Mouse (Mus musculus) CH12.LX (cell line): ENCODE measurements around the gene Trmt10c. TPM values are rescaled to one million over a fixed set of nuclear protein-coding genes. Genes with fewer than 3 reads are reported as not detected.
A peak's percentile ranks its signal among the peaks of the same experiment; 100 is the strongest.

ENCODE experiments used
- DNase-seq: peaks from one replicate; pipeline ENCODE4 v3.0.0-alpha.2; 2013; ENCODE audit errors: extremely low read depth
- H3K27ac ChIP-seq: 2 replicates; pipeline ENCODE4 v1.5.1; 2012; ENCODE audit warnings: low read depth, mild to moderate bottlenecking, control low read depth, moderate library complexity; ENCODE audit not compliant: insufficient read depth
- H3K27me3 ChIP-seq: replicated peaks from 2 replicates; pipeline ENCODE3; 2012; ENCODE audit warnings: inconsistent platforms
- H3K36me3 ChIP-seq, 2 experiments: replicated peaks in 1 of 2; 2 replicates each; pipeline versions ENCODE3 to v1.6.1; 2012; ENCODE audit warnings: inconsistent platforms in 1 of 2, low read length in 1 of 2, mild to moderate bottlenecking in 1 of 2, mixed read lengths in 1 of 2, moderate library complexity in 1 of 2; ENCODE audit not compliant: control insufficient read depth in 1 of 2, insufficient read depth in 1 of 2
- H3K4me1 ChIP-seq, 2 experiments: 2 replicates each; pipeline ENCODE4 v1.6.1; 2012; ENCODE audit warnings: inconsistent platforms in 1 of 2, moderate library complexity in 1 of 2; ENCODE audit not compliant: insufficient read depth in 2 of 2, control insufficient read depth in 1 of 2
- H3K4me2 ChIP-seq: 2 replicates; pipeline ENCODE4 v1.6.1; 2012; ENCODE audit warnings: low read depth, mild to moderate bottlenecking, control low read depth; ENCODE audit not compliant: poor library complexity, insufficient read depth, severe bottlenecking
- H3K4me3 ChIP-seq, 3 experiments: fragments of 150-350 bp in 1 of 3; sonication (generic) in 1 of 3; replicated peaks in 1 of 3; 2 replicates each; pipeline versions ENCODE3 to v1.5.1; 2011 to 2012; ENCODE audit warnings: low read depth in 2 of 3, low read length in 2 of 3, mild to moderate bottlenecking in 2 of 3, moderate library complexity in 2 of 3, control low read depth in 1 of 3, improper control_type of control experiment in 1 of 3, inconsistent platforms in 1 of 3, mixed read lengths in 1 of 3; ENCODE audit not compliant: poor library complexity in 1 of 3
- H3K79me2 ChIP-seq: replicated peaks from 2 replicates; pipeline ENCODE4 v1.6.1; 2012; ENCODE audit warnings: mild to moderate bottlenecking, moderate library complexity; ENCODE audit not compliant: control insufficient read depth, poor library complexity, insufficient read depth, severe bottlenecking; ENCODE audit errors: extremely low read depth
- H3K9ac ChIP-seq: 2 replicates; pipeline ENCODE4 v1.6.1; 2012; ENCODE audit warnings: low read depth, mild to moderate bottlenecking, control low read depth, moderate library complexity; ENCODE audit not compliant: insufficient read depth
- H3K9me3 ChIP-seq: replicated peaks from 2 replicates; pipeline ENCODE3; 2012; ENCODE audit warnings: low read length, inconsistent platforms, mixed read lengths
- CHD1 ChIP-seq: IDR thresholded peaks from 2 replicates; pipeline ENCODE4 v1.6.1; 2012; ENCODE audit warnings: low read depth, low read length, improper control_type of control experiment, inconsistent platforms
- CHD2 ChIP-seq: IDR thresholded peaks from 2 replicates; pipeline ENCODE4 v1.6.1; 2011; ENCODE audit warnings: low read length, improper control_type of control experiment
- CTCF ChIP-seq, 2 experiments: IDR thresholded peaks in 1 of 2; conservative IDR thresholded peaks in 1 of 2; 2 replicates each; pipeline ENCODE4 v1.5.1; 2011 to 2012; ENCODE audit warnings: low read depth in 2 of 2, low read length in 2 of 2, improper control_type of control experiment in 1 of 2, inconsistent platforms in 1 of 2, mild to moderate bottlenecking in 1 of 2, moderate library complexity in 1 of 2
- E2F4 ChIP-seq: IDR thresholded peaks from 2 replicates; pipeline ENCODE4 v1.6.1; 2011; ENCODE audit warnings: low read depth, low read length, improper control_type of control experiment; ENCODE audit not compliant: insufficient replicate concordance
- ELF1 ChIP-seq: IDR thresholded peaks from 2 replicates; pipeline ENCODE4 v1.6.1; 2014; ENCODE audit warnings: low read depth, mild to moderate bottlenecking, inconsistent platforms, low read length, improper control_type of control experiment
- EP300 ChIP-seq: IDR thresholded peaks from 2 replicates; pipeline ENCODE4 v1.6.1; 2011; ENCODE audit warnings: low read length, improper control_type of control experiment
- ETS1 ChIP-seq: conservative IDR thresholded peaks from 2 replicates; pipeline ENCODE4 v1.6.1; 2012; ENCODE audit warnings: low read depth, mild to moderate bottlenecking, inconsistent platforms, low read length, improper control_type of control experiment, moderate library complexity
- GABPA ChIP-seq: IDR thresholded peaks from 2 replicates; pipeline ENCODE4 v1.6.1; 2012; ENCODE audit warnings: low read depth, low read length, improper control_type of control experiment, inconsistent platforms; ENCODE audit not compliant: insufficient replicate concordance
- HCFC1 ChIP-seq: IDR thresholded peaks from 2 replicates; pipeline ENCODE4 v1.6.1; 2012; ENCODE audit warnings: low read depth, mild to moderate bottlenecking, inconsistent platforms, low read length, improper control_type of control experiment
- IRF4 ChIP-seq: IDR thresholded peaks from 2 replicates; pipeline ENCODE4 v1.6.1; 2014; ENCODE audit warnings: low read depth, mild to moderate bottlenecking, inconsistent platforms, low read length, improper control_type of control experiment
- JUN ChIP-seq: IDR thresholded peaks from 2 replicates; pipeline ENCODE4 v1.6.1; 2011; ENCODE audit warnings: low read depth, mild to moderate bottlenecking, low read length, improper control_type of control experiment, moderate library complexity; ENCODE audit not compliant: insufficient read depth
- JUND ChIP-seq: conservative IDR thresholded peaks from 2 replicates; pipeline ENCODE4 v1.6.1; 2011; ENCODE audit warnings: low read depth, low read length, improper control_type of control experiment
- MAFK ChIP-seq: IDR thresholded peaks from 2 replicates; pipeline ENCODE4 v1.6.1; 2011; ENCODE audit warnings: low read length, improper control_type of control experiment; ENCODE audit not compliant: insufficient replicate concordance
- MAX ChIP-seq: IDR thresholded peaks from 2 replicates; pipeline ENCODE4 v1.6.1; 2011; ENCODE audit warnings: low read length, improper control_type of control experiment
- MEF2A ChIP-seq: IDR thresholded peaks from 2 replicates; pipeline ENCODE4 v1.6.1; 2014; ENCODE audit warnings: low read depth, mild to moderate bottlenecking, inconsistent platforms, low read length, improper control_type of control experiment, borderline replicate concordance
- MXI1 ChIP-seq: IDR thresholded peaks from 2 replicates; pipeline ENCODE4 v1.6.1; 2011; ENCODE audit warnings: mild to moderate bottlenecking, low read depth, low read length, improper control_type of control experiment
- NELFE ChIP-seq: IDR thresholded peaks from 2 replicates; pipeline ENCODE4 v1.6.1; 2011; ENCODE audit warnings: low read depth, low read length, improper control_type of control experiment
- NRF1 ChIP-seq: IDR thresholded peaks from 2 replicates; pipeline ENCODE4 v1.6.1; 2014; ENCODE audit warnings: low read depth, mild to moderate bottlenecking, inconsistent platforms, low read length, improper control_type of control experiment, moderate library complexity
- PAX5 ChIP-seq: IDR thresholded peaks from 2 replicates; pipeline ENCODE4 v1.6.1; 2012; ENCODE audit warnings: low read length, inconsistent platforms, mixed read lengths
- POLR2A ChIP-seq: IDR thresholded peaks from 2 replicates; pipeline ENCODE4 v1.6.1; 2011; ENCODE audit warnings: low read depth, mild to moderate bottlenecking, improper control_type of control experiment, low read length
- POLR2AphosphoS2 ChIP-seq: IDR thresholded peaks from 2 replicates; pipeline ENCODE4 v1.6.1; 2011; ENCODE audit warnings: low read depth, low read length, improper control_type of control experiment
- RAD21 ChIP-seq: IDR thresholded peaks from 2 replicates; pipeline ENCODE4 v1.6.1; 2011; ENCODE audit warnings: low read depth, mild to moderate bottlenecking, low read length, improper control_type of control experiment, moderate library complexity
- RCOR1 ChIP-seq: conservative IDR thresholded peaks from 2 replicates; pipeline ENCODE4 v1.6.1; 2012; ENCODE audit warnings: low read depth, mild to moderate bottlenecking, inconsistent platforms, low read length, improper control_type of control experiment
- SIN3A ChIP-seq: IDR thresholded peaks from 2 replicates; pipeline ENCODE4 v1.6.1; 2012; ENCODE audit warnings: low read length, improper control_type of control experiment, inconsistent platforms
- SMC3 ChIP-seq: IDR thresholded peaks from 2 replicates; pipeline ENCODE4 v1.6.1; 2011; ENCODE audit warnings: low read depth, low read length, improper control_type of control experiment
- TCF12 ChIP-seq: IDR thresholded peaks from 2 replicates; pipeline ENCODE4 v1.6.1; 2014; ENCODE audit warnings: low read depth, mild to moderate bottlenecking, inconsistent platforms, low read length, improper control_type of control experiment
- USF1 ChIP-seq: IDR thresholded peaks from 2 replicates; pipeline ENCODE4 v1.6.1; 2014; ENCODE audit warnings: low read depth, mild to moderate bottlenecking, inconsistent platforms, low read length, improper control_type of control experiment
- USF2 ChIP-seq: conservative IDR thresholded peaks from 2 replicates; pipeline ENCODE4 v1.6.1; 2011; ENCODE audit warnings: low read depth, low read length, improper control_type of control experiment
- ZC3H11A ChIP-seq: IDR thresholded peaks from 2 replicates; pipeline ENCODE4 v1.6.1; 2012; ENCODE audit warnings: low read depth, mild to moderate bottlenecking, inconsistent platforms, low read length, improper control_type of control experiment
- ZKSCAN1 ChIP-seq: IDR thresholded peaks from 2 replicates; pipeline ENCODE4 v1.6.1; 2012; ENCODE audit warnings: low read depth, inconsistent platforms, low read length, improper control_type of control experiment, borderline replicate concordance
- ZMIZ1 ChIP-seq: IDR thresholded peaks from 2 replicates; pipeline ENCODE4 v1.6.1; 2012; ENCODE audit warnings: low read depth, mild to moderate bottlenecking, inconsistent platforms, low read length, improper control_type of control experiment
- ZNF384 ChIP-seq: IDR thresholded peaks from 2 replicates; pipeline ENCODE4 v1.6.1; 2012; ENCODE audit warnings: low read depth, low read length, improper control_type of control experiment, inconsistent platforms
- dilution Hi-C: fragments of 300-500 bp; cut with MboI; formaldehyde crosslinking; loops from 2 replicates; pipeline ENCODE4 v1.14.3; 2020; ENCODE audit warnings: low sequenced_read_pairs; ENCODE audit not compliant: extremely low pct_unique_long_range_greater_than_20kb, extremely low pct_ligation_motif_present
- in situ Hi-C: fragments of 300-500 bp; cut with MboI; formaldehyde crosslinking; loops from 3 replicates; pipeline ENCODE4 v1.14.3; 2019; ENCODE audit warnings: low sequenced_read_pairs, low pct_ligation_motif_present, low pct_unique_long_range_greater_than_20kb, mixed read lengths
- polyA plus RNA-seq: library from polyadenylated mRNA; unstranded; fragments of >175 nt; gene quantifications from 2 replicates; pipeline ENCODE4 v1.2.1, GENCODE M21; 2012; ENCODE audit warnings: low read depth; ENCODE audit not compliant: insufficient read length
- total RNA-seq, 2 experiments: library from RNA; depleted of rRNA; stranded (reverse); fragments of 300-350 nt in 1 of 2; fragments of >200 nt in 1 of 2; gene quantifications; 2 replicates each; pipeline ENCODE4 v1.2.3; 2012 to 2014

Trmt10c gene
- total and polyA plus RNA-seq, 3 experiments: 23.4 to 63.5 (median 26.6) TPM

DNA sequence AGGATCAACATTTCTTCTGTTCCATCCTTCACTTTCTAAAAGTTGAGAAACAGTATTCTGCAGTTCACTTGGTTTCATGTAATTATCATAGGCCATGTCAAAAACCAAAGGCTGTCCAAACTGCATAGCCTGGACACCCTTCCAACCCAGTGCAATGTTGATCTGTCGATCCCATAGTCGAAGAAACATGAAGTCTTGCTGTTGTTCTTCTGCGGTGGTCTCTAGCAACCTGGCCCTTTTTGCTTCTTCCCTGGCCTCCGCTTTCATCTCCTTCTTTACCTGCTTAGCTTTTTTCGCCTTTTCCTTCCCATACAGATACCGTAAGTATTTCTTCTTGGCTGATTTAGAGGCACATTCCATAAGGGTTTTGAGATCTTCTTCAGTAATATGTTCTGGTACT, 3.1 kb downstream of the Trmt10c start:
- Histone ChIP-seq H3K4me3 (no peak overlapping the region), H3K27me3 (no peaks in the 10 kb centered on the region), H3K4me1 (peaks cover 15 to 63% of the 10 kb centered on the region in 2 experiments), H3K27ac (no peak overlapping the region), H3K4me2 (no peak overlapping the region), H3K9me3 (no peaks in the 10 kb centered on the region)
- in situ Hi-C loops: loop anchor here (5.0 kb wide), 1 partner anchor 33 kb away; no protein-coding TSS in a partner anchor
- no peak for DNase-seq
- TF ChIP-seq MAX (no peak), GABPA (no peak), NRF1 (no peak), CHD2 (no peak), MEF2A (no peak), JUND (no peak), SMC3 (no peak), NELFE (no peak), CTCF (conservative IDR thresholded peaks at IDR 0.05 in 1 of 2, IDR thresholded peaks at IDR 0.05 in 1 of 2; ENCODE audit: low read depth in 2 of 2, low read length in 2 of 2) (no peak), ZNF384 (no peak), POLR2AphosphoS2 (no peak), USF1 (no peak), ZMIZ1 (no peak), RAD21 (no peak), CHD1 (no peak), MAFK (no peak), IRF4 (no peak)
- TF ChIP-seq, all 38 proteins: peak for 0
- Histone ChIP-seq H3K9ac (no peak overlapping the region), H3K36me3 (peaks cover 19 to 49% of the 10 kb centered on the region in 2 experiments), H3K79me2 (peaks cover 54% of the 10 kb centered on the region)
- dilution Hi-C loops: no loop called here

DNA sequence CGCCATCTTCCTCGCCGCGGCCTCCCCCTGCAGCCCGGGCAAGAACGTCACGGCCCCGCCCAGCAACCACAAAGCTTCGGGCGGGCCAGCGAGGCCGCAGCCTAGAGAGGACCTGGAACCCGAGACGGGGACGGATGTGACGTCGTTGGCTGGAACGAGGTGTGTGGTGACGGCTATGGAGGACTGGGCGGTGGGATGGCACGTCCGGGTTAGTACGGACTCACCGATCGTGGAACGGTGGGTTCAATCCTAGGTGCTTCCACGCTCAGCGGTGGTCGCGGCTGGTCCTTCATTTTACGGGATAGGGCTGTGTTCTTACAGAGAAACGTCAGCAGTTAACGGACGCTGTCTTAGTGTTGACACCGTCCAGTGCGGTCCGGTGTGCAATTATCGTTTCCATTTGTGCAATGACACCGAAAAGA, 7.9 kb downstream of the Trmt10c start, which contains the start of gene Pcnp:
Gene Pcnp (minus strand): TSS at position 79 of the 422 bp plus-strand sequence.
- Histone ChIP-seq H3K36me3 (peaks cover 18 to 62% of the 10 kb centered on the region in 2 experiments), H3K79me2 (peaks cover 71% of the 10 kb centered on the region), H3K27me3 (no peaks in the 10 kb centered on the region), H3K27ac (peak within 1 kb of the TSS; percentile 73), H3K4me3 (peak within 1 kb of the TSS; percentile 80 to 91 (median 84)), H3K4me2 (peak within 1 kb of the TSS; percentile 100), H3K9ac (peak within 1 kb of the TSS; percentile 95), H3K9me3 (no peaks in the 10 kb centered on the region), H3K4me1 (peaks cover 18 to 78% of the 10 kb centered on the region in 2 experiments)
- in situ Hi-C loops (loop anchor here (5.0 kb wide), 2 partner anchors 37 to 38 kb away; no protein-coding TSS in a partner anchor), dilution Hi-C loops (no loop called here)
- peak; percentile 99 for DNase-seq
- TF ChIP-seq MEF2A (peak; percentile 58; the same call in 1 of the 2 replicates), JUND (no peak), ETS1 (peak; percentile 61), ZNF384 (no peak), RAD21 (no peak), NELFE (peak; percentile 97), ELF1 (peak; percentile 88), MXI1 (peak; percentile 9), USF2 (no peak), CHD1 (no peak), RCOR1 (no peak), ZMIZ1 (peak; percentile 73; the same call in 1 of the 2 replicates), NRF1 (peak; percentile 54), ZC3H11A (no peak), E2F4 (no peak), POLR2A (peak; percentile 98), HCFC1 (peak; percentile 91), USF1 (no peak), CHD2 (no peak), EP300 (no peak), PAX5 (no peak), TCF12 (peak; percentile 97), JUN (no peak), CTCF (conservative IDR thresholded peaks at IDR 0.05 in 1 of 2, IDR thresholded peaks at IDR 0.05 in 1 of 2; ENCODE audit: low read depth in 2 of 2, low read length in 2 of 2) (no peak), SIN3A (no peak; the same call in 1 of the 2 replicates), ZKSCAN1 (no peak)
